Mouse (Mus musculus) forebrain, embryonic 11.5 days (tissue): ENCODE results near the gene Tbc1d14. TPM values are rescaled to one million over a fixed set of nuclear protein-coding genes. Genes with fewer than 3 reads are reported as not detected.
A peak's percentile ranks its signal among the peaks of the same experiment; 100 is the strongest.

Source experiments
- ATAC-seq: fragments of 200-750 bp; cut with Nextera tagmentation; replicated peaks from 2 replicates; pipeline ENCODE4 v1.8.0; 2017; ENCODE audit warnings: moderate TSS enrichment; ENCODE audit not compliant: low FRiP score
- DNase-seq: peaks from one replicate; pipeline ENCODE4 v3.0.0-alpha.2; 2017; ENCODE audit warnings: low spot score
- H3K27ac ChIP-seq: fragments of 300-500 bp; sonication (generic); 2 replicates; pipeline ENCODE4 v1.5.1; 2014; ENCODE audit warnings: low read depth, low read length
- H3K27me3 ChIP-seq: fragments of 300-500 bp; sonication (generic); 2 replicates; pipeline ENCODE4 v1.6.1; 2014; ENCODE audit warnings: mild to moderate bottlenecking, low read length, mixed read lengths; ENCODE audit not compliant: control insufficient read depth, insufficient read depth
- H3K36me3 ChIP-seq: fragments of 300-500 bp; sonication (generic); 2 replicates; pipeline ENCODE4 v1.6.1; 2014; ENCODE audit warnings: mild to moderate bottlenecking, low read length, moderate library complexity, mixed read lengths; ENCODE audit not compliant: control insufficient read depth, insufficient read depth
- H3K4me1 ChIP-seq: fragments of 300-500 bp; sonication (generic); replicated peaks from 2 replicates; pipeline ENCODE4 v1.6.1; 2014; ENCODE audit warnings: low read length, mixed read lengths; ENCODE audit not compliant: control insufficient read depth, insufficient read depth
- H3K4me2 ChIP-seq: fragments of 300-500 bp; sonication (generic); 2 replicates; pipeline ENCODE4 v1.6.1; 2014; ENCODE audit warnings: low read depth, mild to moderate bottlenecking, low read length, moderate library complexity, mixed read lengths; ENCODE audit not compliant: severe bottlenecking
- H3K4me3 ChIP-seq: fragments of 300-500 bp; sonication (generic); 2 replicates; pipeline ENCODE4 v1.5.1; 2014; ENCODE audit warnings: low read depth, low read length
- H3K9ac ChIP-seq: fragments of 300-500 bp; sonication (generic); 2 replicates; pipeline ENCODE4 v1.6.1; 2014; ENCODE audit warnings: low read length
- H3K9me3 ChIP-seq: fragments of 300-500 bp; sonication (generic); 2 replicates; pipeline ENCODE4 v1.6.1; 2016; ENCODE audit warnings: low read length, mixed read lengths; ENCODE audit not compliant: control insufficient read depth
- WGBS: fragments of 180-500 bp; shearing (Covaris S2); extraction: QIAGEN DNeasy Blood & Tissue Kit; methylation state at CpG from one replicate; pipeline ENCODE4 v1.1.7; 2014; 5-methylcytosine and 5-hydroxymethylcytosine counted together
- polyA plus RNA-seq: library from polyadenylated mRNA; unstranded; fragments of >200 nt; fragmentation: Nextera tagmentation; extraction: Ambion mirVana; gene quantifications from 2 replicates; pipeline ENCODE4 v1.2.1, GENCODE M21; 2014

Gene Tbc1d14
- polyA plus RNA-seq, 1 experiment from 2014 or later = 50.8 TPM

GRCm38 (mm10) chr5:36584299-36584698, 8.8 kb downstream of the Tbc1d14 start:
- Histone ChIP-seq H3K36me3 (no peaks in the 10 kb centered on the region), H3K9ac (no peak overlapping the region), H3K4me1 (peaks cover 5% of the 10 kb centered on the region; the same call in 1 of the 2 replicates), H3K4me3 (no peak overlapping the region), H3K4me2 (no peak overlapping the region), H3K27me3 (no peaks in the 10 kb centered on the region), H3K9me3 (no peaks in the 10 kb centered on the region), H3K27ac (no peak overlapping the region)
- ATAC-seq = no peak
- 70% methylated on average over 6 of the region's 6 CpGs for whole genome bisulfite sequencing
- DNase-seq = no peak

DNA sequence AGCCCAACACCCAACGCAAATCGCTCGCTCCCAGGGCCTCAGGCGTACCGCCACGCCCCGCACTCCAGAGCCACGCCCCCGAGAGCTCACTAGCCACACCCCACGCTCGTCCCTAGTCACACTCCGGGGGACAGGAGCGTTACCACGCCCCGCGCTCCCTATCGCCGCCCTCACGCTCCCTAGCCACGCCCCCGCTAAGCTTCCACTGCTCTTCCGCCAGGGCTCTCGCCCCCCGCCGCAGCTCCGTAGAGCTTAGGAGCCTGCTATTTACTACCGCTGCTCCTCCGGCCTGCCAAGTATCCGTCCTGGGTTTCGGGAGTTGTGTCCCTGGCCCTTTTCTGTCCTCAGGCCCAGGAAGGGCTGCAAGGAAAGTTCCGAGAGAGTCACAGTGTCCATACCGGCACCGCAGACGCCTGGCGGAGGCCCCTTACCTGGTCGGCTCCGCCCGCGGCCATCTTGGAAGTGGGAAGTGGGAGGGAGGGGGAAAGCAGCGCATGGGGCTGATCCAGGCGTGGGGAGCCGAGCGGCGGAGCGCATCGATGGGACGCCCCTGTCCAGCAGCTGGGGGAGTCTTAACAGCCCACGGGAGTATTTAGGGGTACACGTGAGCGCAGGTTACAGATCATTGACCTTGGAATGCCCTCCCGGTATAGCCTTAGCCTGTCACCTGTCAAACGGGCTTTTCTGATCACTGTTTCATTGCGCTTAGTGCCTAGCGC, 11.0 kb downstream of the Tbc1d14 start:
- Histone ChIP-seq H3K4me1 (peaks cover 5% of the 10 kb centered on the region; the same call in 1 of the 2 replicates), H3K27me3 (no peaks in the 10 kb centered on the region), H3K36me3 (no peaks in the 10 kb centered on the region), H3K9ac (peak overlapping the region; percentile 77), H3K4me3 (peak overlapping the region; percentile 64), H3K27ac (peak overlapping the region; percentile 55; the same call in 1 of the 2 replicates), H3K4me2 (peak overlapping the region; percentile 95), H3K9me3 (no peaks in the 10 kb centered on the region)
- ATAC-seq = peak; percentile 97
- WGBS = 2% methylated on average over 53 of the region's 54 CpGs
- DNase-seq = peak; percentile 100

GRCm38 (mm10) chr5:36581259-36581923, 11.7 kb downstream of the Tbc1d14 start:
- H3K4me1 ChIP-seq = peaks cover 5% of the 10 kb centered on the region; the same call in 1 of the 2 replicates
- H3K4me2 ChIP-seq = peak overlapping the region; percentile 95
- no peak for DNase-seq
- no peaks in the 10 kb centered on the region for H3K9me3 ChIP-seq
- H3K36me3 ChIP-seq = no peaks in the 10 kb centered on the region
- H3K27me3 ChIP-seq = no peaks in the 10 kb centered on the region
- ATAC-seq = no peak; the same call in 1 of the 2 replicates
- H3K4me3 ChIP-seq = peak overlapping the region; percentile 64
- WGBS = under 1% methylated on average over 39 of the region's 40 CpGs
- H3K27ac ChIP-seq = no peak overlapping the region
- peak overlapping the region; percentile 67 for H3K9ac ChIP-seq

DNA sequence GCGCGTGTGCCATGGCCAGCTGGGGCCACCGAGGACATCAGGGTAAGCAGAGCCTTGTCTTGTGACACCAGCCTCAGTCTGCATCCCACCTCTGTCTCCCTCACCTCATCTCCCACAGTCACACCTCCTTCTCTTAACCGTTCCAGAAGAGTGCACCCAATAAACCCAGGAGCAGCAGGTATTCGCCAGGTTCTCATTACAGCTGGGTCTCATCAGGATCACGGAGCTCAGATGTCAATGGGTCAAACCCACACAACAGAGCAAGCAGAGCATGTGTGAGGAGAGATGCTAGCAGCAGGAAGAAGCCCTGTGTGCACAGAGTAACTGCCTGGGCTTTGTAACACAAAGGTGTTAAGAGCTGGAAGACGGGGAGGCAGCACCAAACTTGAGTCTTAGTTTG, 13.1 kb downstream of the Tbc1d14 start:
- no peaks in the 10 kb centered on the region for H3K27me3 ChIP-seq
- H3K36me3 ChIP-seq = no peaks in the 10 kb centered on the region
- 79% methylated on average over 7 of the region's 7 CpGs for WGBS
- peaks cover 5% of the 10 kb centered on the region; the same call in 1 of the 2 replicates for H3K4me1 ChIP-seq
- no peaks in the 10 kb centered on the region for H3K9me3 ChIP-seq
- no peak overlapping the region for H3K4me2 ChIP-seq
- H3K4me3 ChIP-seq = no peak overlapping the region
- ATAC-seq (no peak), DNase-seq (no peak)
- no peak overlapping the region for H3K27ac ChIP-seq
- no peak overlapping the region for H3K9ac ChIP-seq

GRCm38 (mm10) chr5:36578982-36579381, 14.1 kb downstream of the Tbc1d14 start:
- DNase-seq (no peak), ATAC-seq (no peak)
- Histone ChIP-seq H3K27me3 (no peaks in the 10 kb centered on the region), H3K9me3 (no peaks in the 10 kb centered on the region), H3K4me1 (peaks cover 5% of the 10 kb centered on the region; the same call in 1 of the 2 replicates), H3K27ac (no peak overlapping the region), H3K4me3 (no peak overlapping the region), H3K36me3 (no peaks in the 10 kb centered on the region), H3K4me2 (no peak overlapping the region), H3K9ac (no peak overlapping the region)
- WGBS = 83% methylated on average over 2 of the region's 2 CpGs

DNA sequence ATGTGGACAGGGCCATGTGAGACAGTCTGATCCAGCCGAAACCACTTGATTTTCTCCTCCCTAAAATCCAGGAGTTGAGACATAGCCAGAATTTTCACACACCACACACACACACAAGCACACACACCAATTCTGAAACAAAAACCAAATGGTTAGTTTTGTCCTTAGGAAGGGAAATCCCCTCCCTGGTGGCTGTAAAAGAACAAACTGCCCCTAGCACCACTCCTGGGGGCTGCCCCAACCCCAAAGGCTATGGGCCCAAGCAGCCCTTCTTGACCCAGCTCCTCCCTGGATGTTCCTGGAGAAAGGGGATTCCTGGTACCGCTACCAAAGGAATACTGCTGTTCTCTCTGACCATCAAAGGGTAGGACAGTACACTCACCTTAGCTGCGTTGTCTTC, 16.6 kb downstream of the Tbc1d14 start:
- DNase-seq = no peak
- ATAC-seq = no peak
- Histone ChIP-seq H3K4me2 (no peak overlapping the region), H3K4me1 (peaks cover 7% of the 10 kb centered on the region; the same call in 1 of the 2 replicates), H3K27ac (no peak overlapping the region), H3K9ac (no peak overlapping the region), H3K36me3 (no peaks in the 10 kb centered on the region), H3K9me3 (no peaks in the 10 kb centered on the region), H3K27me3 (no peaks in the 10 kb centered on the region), H3K4me3 (no peak overlapping the region)
- 90% methylated on average over 3 of the region's 3 CpGs for WGBS

DNA sequence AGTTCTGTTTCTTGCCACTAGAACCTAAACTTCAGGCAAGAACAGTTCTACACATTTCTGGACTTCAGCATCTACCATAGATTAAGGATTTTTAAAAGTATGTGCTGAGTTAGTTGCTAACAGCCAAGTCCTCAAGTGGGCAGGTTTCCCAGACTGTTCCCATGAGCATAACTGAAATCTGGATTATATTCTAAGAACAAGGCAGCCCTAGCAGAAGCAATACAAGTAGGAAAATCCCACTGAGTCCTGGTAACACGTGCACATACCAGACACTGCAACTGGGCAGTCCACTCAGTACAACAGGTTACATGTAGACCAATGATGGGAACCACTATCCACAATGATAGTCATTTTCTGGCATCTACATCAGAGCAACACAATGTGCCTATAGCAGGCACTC, 17.3 kb downstream of the Tbc1d14 start:
- Histone ChIP-seq H3K4me3 (no peak overlapping the region), H3K27me3 (no peaks in the 10 kb centered on the region), H3K27ac (no peak overlapping the region), H3K9me3 (no peaks in the 10 kb centered on the region), H3K9ac (no peak overlapping the region), H3K4me1 (peaks cover 2% of the 10 kb centered on the region; the same call in 1 of the 2 replicates), H3K4me2 (no peak overlapping the region), H3K36me3 (no peaks in the 10 kb centered on the region; the same call in 1 of the 2 replicates)
- 74% methylated on average over 1 of the region's 1 CpGs for WGBS
- DNase-seq (no peak), ATAC-seq (no peak)

- Histone ChIP-seq H3K4me3 (no peak overlapping the region), H3K4me1 (peaks cover 2% of the 10 kb centered on the region; the same call in 1 of the 2 replicates), H3K9ac (no peak overlapping the region), H3K9me3 (no peaks in the 10 kb centered on the region), H3K27me3 (no peaks in the 10 kb centered on the region), H3K36me3 (no peaks in the 10 kb centered on the region; the same call in 1 of the 2 replicates), H3K27ac (no peak overlapping the region), H3K4me2 (no peak overlapping the region)
- WGBS = 85% methylated on average over 3 of the region's 3 CpGs
- no peak for ATAC-seq
- no peak for DNase-seq
Observed at GRCm38 (mm10) chr5:36575227-36575626, 17.8 kb downstream of the Tbc1d14 start.
